Mouse (Mus musculus): ENCODE measurements around the gene Fbxw2. TPM values are rescaled to one million over a fixed set of nuclear protein-coding genes. Genes with fewer than 3 reads are reported as not detected.
A peak's percentile ranks its signal among the peaks of the same experiment; 100 is the strongest.

Fbxw2 gene
- total and polyA plus RNA-seq, 3 experiments, result 36.7 to 67.8 (median 61.2) TPM

GRCm38 (mm10) chr2:34855265-34855664, 29.2 kb upstream of the Fbxw2 start:
- H3K9ac ChIP-seq (ENCODE audit: insufficient read depth, low read depth), result no peak overlapping the region
- no peak for DNase-seq (ENCODE audit: extremely low read depth)
- no peaks in the 10 kb centered on the region for H3K9me3 ChIP-seq (replicated peaks; ENCODE audit: low read length)
- no peak overlapping the region for H3K27ac ChIP-seq (ENCODE audit: insufficient read depth, low read depth)
- TF ChIP-seq MAZ (IDR thresholded peaks at IDR 0.05; ENCODE audit: low read depth, low read length) (no peak), CTCF (conservative IDR thresholded peaks at IDR 0.05 in 1 of 2, IDR thresholded peaks at IDR 0.05 in 1 of 2; ENCODE audit: low read depth in 2 of 2, low read length in 2 of 2) (peak in 1 of 2 experiments; percentile 36; a peak in 2 of 4 replicates), SMC3 (IDR thresholded peaks at IDR 0.05; ENCODE audit: low read depth, low read length) (peak; percentile 38), RAD21 (IDR thresholded peaks at IDR 0.05; ENCODE audit: low read depth, low read length) (peak; percentile 6), JUND (conservative IDR thresholded peaks at IDR 0.05; ENCODE audit: low read depth, low read length) (no peak)
- no peaks in the 10 kb centered on the region for H3K27me3 ChIP-seq (replicated peaks)
- no peaks in the 10 kb centered on the region for H3K79me2 ChIP-seq (replicated peaks; ENCODE audit: control insufficient read depth, extremely low read depth, insufficient read depth, poor library complexity, severe bottlenecking)
- in situ Hi-C loops (cut with MboI; ENCODE audit: low pct_ligation_motif_present, low pct_unique_long_range_greater_than_20kb, low sequenced_read_pairs) (no loop called here), dilution Hi-C loops (cut with MboI; ENCODE audit: extremely low pct_ligation_motif_present, extremely low pct_unique_long_range_greater_than_20kb, low sequenced_read_pairs) (no loop called here)
- H3K4me1 ChIP-seq (ENCODE audit: control insufficient read depth in 1 of 2, insufficient read depth in 2 of 2), result no peaks in the 10 kb centered on the region
- H3K4me2 ChIP-seq (ENCODE audit: insufficient read depth, low read depth, poor library complexity, severe bottlenecking), result no peak overlapping the region
- H3K4me3 ChIP-seq (replicated peaks in 1 of 3; ENCODE audit: low read depth in 2 of 3, low read length in 2 of 3, poor library complexity in 1 of 3), result no peak overlapping the region
- peaks cover 85 to 96% of the 10 kb centered on the region in 2 experiments for H3K36me3 ChIP-seq (replicated peaks in 1 of 2; ENCODE audit: control insufficient read depth in 1 of 2, insufficient read depth in 1 of 2, low read length in 1 of 2)

GRCm38 (mm10) chr2:34847702-34848101, 21.6 kb upstream of the Fbxw2 start:
- Histone ChIP-seq H3K9ac (ENCODE audit: insufficient read depth, low read depth) (no peak overlapping the region), H3K9me3 (replicated peaks; ENCODE audit: low read length) (peaks cover 9% of the 10 kb centered on the region), H3K27me3 (replicated peaks) (no peaks in the 10 kb centered on the region), H3K79me2 (replicated peaks; ENCODE audit: control insufficient read depth, extremely low read depth, insufficient read depth, poor library complexity, severe bottlenecking) (no peaks in the 10 kb centered on the region), H3K27ac (ENCODE audit: insufficient read depth, low read depth) (no peak overlapping the region), H3K4me2 (ENCODE audit: insufficient read depth, low read depth, poor library complexity, severe bottlenecking) (no peak overlapping the region), H3K4me3 (replicated peaks in 1 of 3; ENCODE audit: low read depth in 2 of 3, low read length in 2 of 3, poor library complexity in 1 of 3) (no peak overlapping the region), H3K36me3 (replicated peaks in 1 of 2; ENCODE audit: control insufficient read depth in 1 of 2, insufficient read depth in 1 of 2, low read length in 1 of 2) (peaks cover 19 to 45% of the 10 kb centered on the region in 2 experiments), H3K4me1 (ENCODE audit: control insufficient read depth in 1 of 2, insufficient read depth in 2 of 2) (peaks cover 0 to 5% of the 10 kb centered on the region in 2 experiments; a peak in 1 of 4 replicates)
- dilution Hi-C loops (cut with MboI; ENCODE audit: extremely low pct_ligation_motif_present, extremely low pct_unique_long_range_greater_than_20kb, low sequenced_read_pairs), result no loop called here
- TF ChIP-seq BHLHE40 (IDR thresholded peaks at IDR 0.05; ENCODE audit: low read depth, low read length) (no peak), JUN (IDR thresholded peaks at IDR 0.05; ENCODE audit: insufficient read depth, low read depth, low read length) (peak; percentile 67; the same call in 1 of the 2 replicates), JUND (conservative IDR thresholded peaks at IDR 0.05; ENCODE audit: low read depth, low read length) (peak; percentile 88), IRF4 (IDR thresholded peaks at IDR 0.05; ENCODE audit: low read depth, low read length) (peak; percentile 88), ZMIZ1 (IDR thresholded peaks at IDR 0.05; ENCODE audit: low read depth, low read length) (no peak), NRF1 (IDR thresholded peaks at IDR 0.05; ENCODE audit: low read depth, low read length) (no peak), MAZ (IDR thresholded peaks at IDR 0.05; ENCODE audit: low read depth, low read length) (no peak), UBTF (IDR thresholded peaks at IDR 0.05; ENCODE audit: low read depth, low read length) (no peak), CHD2 (IDR thresholded peaks at IDR 0.05; ENCODE audit: low read length) (no peak), ZC3H11A (IDR thresholded peaks at IDR 0.05; ENCODE audit: low read depth, low read length) (no peak), ELF1 (IDR thresholded peaks at IDR 0.05; ENCODE audit: low read depth, low read length) (no peak), POLR2AphosphoS2 (IDR thresholded peaks at IDR 0.05; ENCODE audit: low read depth, low read length) (no peak), RCOR1 (conservative IDR thresholded peaks at IDR 0.05; ENCODE audit: low read depth, low read length) (0 out of 2 replicates have a peak, but pooled peaks have one; percentile 36), MYC (IDR thresholded peaks at IDR 0.05; ENCODE audit: low read depth, low read length) (no peak), EP300 (IDR thresholded peaks at IDR 0.05; ENCODE audit: low read length) (peak; percentile 82)
- in situ Hi-C loops (cut with MboI; ENCODE audit: low pct_ligation_motif_present, low pct_unique_long_range_greater_than_20kb, low sequenced_read_pairs), result no loop called here
- peak; percentile 25 for DNase-seq (ENCODE audit: extremely low read depth)
